Comparison of ENCODE assay signal across 13 mouse cellular contexts in genomic region chr11:14159366-14159765, GRCm38 (mm10).
"Had no signal": no experiment of that assay in that cellular context is flagged by ENCODE, and none has a peak within 500 bp of the region (broad histone marks: within the 10 kb centered on the region; RNA-seq: fewer than 3 reads in every experiment).

No protein-coding gene starts in this region.

- DNase-seq: lung, adult 18-20 months; lung, embryonic 14.5 days; lung, postnatal 10 days; lung, postnatal 4 days; midbrain, embryonic 14.5 days; retina, postnatal 1 day; right cerebral cortex, adult 18-20 months; right cerebral cortex, postnatal 25 days; right cerebral cortex, postnatal 4 days; spleen, adult 18-20 months; thymus, adult 18-20 months; thymus, postnatal 14 days; thymus, postnatal 36 days had no signal
